Mouse (Mus musculus): ENCODE results near the gene Atp8b5. TPM values are rescaled to one million over a fixed set of nuclear protein-coding genes. Genes with fewer than 3 reads are reported as not detected.
A peak's percentile ranks its signal among the peaks of the same experiment; 100 is the strongest.

The Atp8b5 gene
- polyA plus RNA-seq, 1 experiment from 2014 or later, result 0.74 TPM

- Histone ChIP-seq H3K9me3 (no peaks in the 10 kb centered on the region), H3K36me3 (no peaks in the 10 kb centered on the region), H3K27me3 (no peaks in the 10 kb centered on the region), H3K4me2 (no peak overlapping the region), H3K4me3 (no peak overlapping the region), H3K9ac (no peak overlapping the region), H3K27ac (replicated peaks) (no peak overlapping the region), H3K4me1 (replicated peaks) (peaks cover 39% of the 10 kb centered on the region)
- ATAC-seq (ENCODE audit: low FRiP score, low read depth), result no peak
- 90% methylated on average over 9 of the region's 9 CpGs for WGBS
Observed at GRCm38 (mm10) chr4:43402212-43402611, 135.3 kb downstream of the Atp8b5 start.

GRCm38 (mm10) chr4:43404697-43405096, 137.7 kb downstream of the Atp8b5 start:
- H3K4me2 ChIP-seq, result no peak overlapping the region
- no peaks in the 10 kb centered on the region for H3K36me3 ChIP-seq
- H3K9me3 ChIP-seq, result no peaks in the 10 kb centered on the region
- H3K27ac ChIP-seq (replicated peaks), result no peak overlapping the region
- no peak overlapping the region for H3K9ac ChIP-seq
- no peak for ATAC-seq (ENCODE audit: low FRiP score, low read depth)
- peaks cover 40% of the 10 kb centered on the region for H3K4me1 ChIP-seq (replicated peaks)
- no peak overlapping the region for H3K4me3 ChIP-seq
- no peaks in the 10 kb centered on the region for H3K27me3 ChIP-seq
- 89% methylated on average over 10 of the region's 10 CpGs for WGBS

DNA sequence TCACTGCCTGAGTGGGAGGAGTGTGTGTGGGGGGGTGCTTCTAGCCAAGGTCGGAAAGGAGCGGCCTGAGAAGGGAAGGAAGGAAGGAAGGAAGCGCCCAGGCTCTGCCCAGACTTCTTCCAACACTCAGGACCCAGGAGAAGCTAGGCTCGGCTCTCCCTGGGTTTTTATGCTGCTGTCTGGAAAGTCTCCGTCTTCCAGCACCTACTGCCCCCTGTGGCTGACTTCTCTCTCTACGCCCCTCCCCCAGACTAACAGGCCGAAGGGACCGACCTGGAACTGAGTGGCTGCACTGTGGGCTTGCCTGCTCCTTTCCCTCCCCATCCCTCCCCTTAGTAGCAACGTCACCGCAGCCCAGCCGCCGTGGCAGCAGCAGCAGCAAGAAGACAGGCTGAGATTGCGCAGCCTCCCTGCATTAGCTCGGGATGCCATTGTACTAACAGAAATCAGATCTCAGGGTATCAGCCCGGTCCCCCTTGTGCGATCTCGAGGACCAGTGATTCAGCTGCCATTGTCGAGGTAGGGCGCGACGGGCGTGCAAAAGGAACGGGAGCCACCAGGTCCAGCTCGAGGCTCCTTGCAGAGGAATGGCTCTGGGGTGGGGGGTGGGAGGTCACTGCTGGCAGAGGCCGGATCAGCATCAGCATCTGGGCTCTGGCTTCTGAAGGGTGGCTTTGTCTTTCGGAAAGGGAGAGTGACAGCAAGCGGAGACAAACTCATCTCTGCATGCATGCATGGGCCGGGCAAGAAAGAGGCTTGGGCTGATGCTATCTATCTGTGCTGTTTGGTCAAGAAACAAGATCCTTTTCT, 139.4 kb downstream of the Atp8b5 start:
- Histone ChIP-seq H3K4me3 (peak overlapping the region; percentile 56), H3K9me3 (no peaks in the 10 kb centered on the region), H3K27ac (replicated peaks) (peak overlapping the region; percentile 92), H3K36me3 (no peaks in the 10 kb centered on the region), H3K4me1 (replicated peaks) (peaks cover 45% of the 10 kb centered on the region), H3K27me3 (no peaks in the 10 kb centered on the region), H3K9ac (peak overlapping the region; percentile 76), H3K4me2 (peak overlapping the region; percentile 84)
- WGBS, result under 1% methylated on average over 28 of the region's 28 CpGs
- peak; percentile 97 for ATAC-seq (ENCODE audit: low FRiP score, low read depth)

DNA sequence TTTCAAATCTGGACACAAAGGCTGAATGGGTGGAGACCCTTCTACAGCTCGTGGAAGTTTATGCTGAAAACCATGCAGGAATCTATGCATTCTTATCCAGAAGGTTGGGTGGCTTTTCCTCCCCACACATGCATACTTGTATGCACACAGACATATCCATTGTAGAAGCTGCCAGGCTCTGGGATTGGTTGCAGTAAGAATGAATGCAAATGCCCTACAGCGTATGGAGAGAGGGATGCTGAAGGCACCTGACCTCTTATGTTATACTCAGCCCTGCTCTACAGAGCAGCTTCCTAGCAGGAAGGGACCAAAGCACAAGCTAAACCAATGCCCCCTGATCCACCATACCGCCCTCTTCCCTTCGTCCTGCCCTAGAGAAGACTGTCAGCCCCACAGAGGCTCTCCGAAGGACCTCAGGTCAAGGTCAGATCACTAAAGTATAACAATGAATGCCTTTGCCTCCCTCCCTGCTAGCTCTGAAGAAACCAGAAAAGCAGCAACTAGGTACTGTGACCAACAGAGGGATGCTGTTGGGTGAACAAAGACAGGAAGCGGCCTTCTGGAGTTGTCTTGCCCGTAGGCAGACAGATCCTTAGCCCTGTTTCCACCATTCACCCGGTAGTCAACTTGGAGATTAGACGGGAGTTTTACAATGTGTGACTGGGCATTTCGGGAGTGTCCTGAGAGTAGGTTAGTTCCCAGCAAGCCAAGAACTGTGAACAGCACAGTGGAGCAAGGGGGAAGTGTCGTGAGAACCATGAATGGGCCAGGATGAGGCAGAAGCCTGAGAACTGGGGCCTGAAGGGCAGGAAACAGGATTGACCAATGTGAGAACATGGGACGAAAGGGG, 140.3 kb downstream of the Atp8b5 start:
- Histone ChIP-seq H3K36me3 (no peaks in the 10 kb centered on the region), H3K9ac (peak overlapping the region; percentile 76), H3K4me2 (peak overlapping the region; percentile 84), H3K27me3 (no peaks in the 10 kb centered on the region), H3K9me3 (no peaks in the 10 kb centered on the region), H3K4me3 (peak overlapping the region; percentile 56), H3K4me1 (replicated peaks) (peaks cover 48% of the 10 kb centered on the region), H3K27ac (replicated peaks) (peak overlapping the region; percentile 92)
- WGBS, result 52% methylated on average over 12 of the region's 12 CpGs
- ATAC-seq (ENCODE audit: low FRiP score, low read depth), result peak; percentile 39

DNA sequence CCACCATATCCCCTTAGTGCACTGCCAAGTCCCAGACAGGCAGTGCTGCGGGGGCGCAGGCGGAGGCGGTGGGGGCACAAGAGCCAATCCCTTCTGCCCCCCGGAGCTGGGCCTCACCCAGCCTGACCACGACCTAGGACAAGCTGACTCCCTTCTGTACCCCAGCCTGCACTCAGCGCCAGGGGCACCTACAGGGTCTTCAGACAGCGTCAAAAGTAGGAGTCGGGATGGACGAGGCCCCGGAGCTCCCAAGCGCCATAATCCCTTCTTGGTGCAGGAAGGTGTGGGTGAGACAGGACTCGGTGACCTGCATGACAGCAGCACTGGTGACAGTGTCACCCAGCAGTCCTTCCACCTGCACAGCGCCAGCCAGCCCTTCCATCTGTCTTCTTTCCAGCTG, 147.8 kb downstream of the Atp8b5 start:
- WGBS, result 92% methylated on average over 14 of the region's 14 CpGs
- H3K36me3 ChIP-seq, result peaks cover 36% of the 10 kb centered on the region

GRCm38 (mm10) chr4:43415221-43416070, 148.5 kb downstream of the Atp8b5 start:
- no peaks in the 10 kb centered on the region for H3K9me3 ChIP-seq
- H3K4me3 ChIP-seq, result no peak overlapping the region
- no peaks in the 10 kb centered on the region for H3K27me3 ChIP-seq
- peaks cover 15% of the 10 kb centered on the region; the same call in 1 of the 2 replicates for H3K4me1 ChIP-seq (replicated peaks)
- no peak for ATAC-seq (ENCODE audit: low FRiP score, low read depth)
- no peak overlapping the region for H3K4me2 ChIP-seq
- no peak overlapping the region for H3K9ac ChIP-seq
- H3K36me3 ChIP-seq, result peaks cover 36% of the 10 kb centered on the region
- H3K27ac ChIP-seq (replicated peaks), result no peak overlapping the region
- WGBS, result 93% methylated on average over 29 of the region's 29 CpGs

More for the DNA sequence above, 147.8 kb downstream of the Atp8b5 start:
- Histone ChIP-seq H3K4me2 (no peak overlapping the region), H3K9me3 (no peaks in the 10 kb centered on the region), H3K27ac (replicated peaks) (no peak overlapping the region), H3K27me3 (no peaks in the 10 kb centered on the region), H3K4me3 (no peak overlapping the region), H3K4me1 (replicated peaks) (peaks cover 18% of the 10 kb centered on the region), H3K9ac (no peak overlapping the region)
- no peak for ATAC-seq (ENCODE audit: low FRiP score, low read depth)

- 96% methylated on average over 22 of the region's 22 CpGs for WGBS
- H3K36me3 ChIP-seq, result peaks cover 36% of the 10 kb centered on the region
Observed at GRCm38 (mm10) chr4:43416071-43416490, 149.1 kb downstream of the Atp8b5 start.

GRCm38 (mm10) chr4:43417269-43418062, 150.5 kb downstream of the Atp8b5 start:
- ATAC-seq (ENCODE audit: low FRiP score, low read depth), result no peak
- Histone ChIP-seq H3K4me1 (replicated peaks) (0 out of 2 replicates have a peak, but pooled peaks cover 8% of the 10 kb centered on the region), H3K27me3 (peaks cover 6% of the 10 kb centered on the region; the same call in 1 of the 2 replicates), H3K27ac (replicated peaks) (no peak overlapping the region), H3K9me3 (no peaks in the 10 kb centered on the region), H3K4me2 (no peak overlapping the region), H3K4me3 (no peak overlapping the region), H3K36me3 (peaks cover 47% of the 10 kb centered on the region), H3K9ac (no peak overlapping the region)
- 83% methylated on average over 16 of the region's 16 CpGs for WGBS

More at GRCm38 (mm10) chr4:43416071-43416490, 149.1 kb downstream of the Atp8b5 start:
- Histone ChIP-seq H3K9ac (no peak overlapping the region), H3K4me2 (no peak overlapping the region), H3K27ac (replicated peaks) (no peak overlapping the region), H3K4me1 (replicated peaks) (0 out of 2 replicates have a peak, but pooled peaks cover 13% of the 10 kb centered on the region), H3K9me3 (no peaks in the 10 kb centered on the region), H3K27me3 (no peaks in the 10 kb centered on the region), H3K4me3 (no peak overlapping the region)
- ATAC-seq (ENCODE audit: low FRiP score, low read depth), result no peak

DNA sequence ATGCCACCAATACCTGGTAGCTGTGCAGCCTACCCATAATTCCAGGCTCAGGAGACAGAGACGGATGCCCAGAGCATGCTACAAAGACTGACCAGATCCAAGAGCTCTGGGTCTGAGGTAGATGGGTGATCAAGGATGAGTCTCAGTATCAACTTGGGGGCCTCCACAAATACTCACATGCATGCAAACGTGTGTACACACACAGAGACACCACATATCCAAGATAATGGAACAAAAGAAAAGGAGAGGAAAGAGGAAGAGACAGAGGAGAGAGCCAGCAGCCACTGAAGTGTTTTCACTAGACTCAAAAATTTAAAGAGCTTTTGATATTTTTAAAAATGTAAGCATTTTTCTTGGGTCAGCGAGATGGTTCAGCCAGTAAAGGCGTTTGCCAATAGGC, 151.5 kb downstream of the Atp8b5 start:
- Histone ChIP-seq H3K9me3 (no peaks in the 10 kb centered on the region), H3K27ac (replicated peaks) (no peak overlapping the region), H3K36me3 (peaks cover 57% of the 10 kb centered on the region), H3K9ac (no peak overlapping the region), H3K4me2 (no peak overlapping the region), H3K27me3 (peaks cover 11% of the 10 kb centered on the region; the same call in 1 of the 2 replicates), H3K4me3 (no peak overlapping the region), H3K4me1 (replicated peaks) (0 out of 2 replicates have a peak, but pooled peaks cover 8% of the 10 kb centered on the region)
- no peak for ATAC-seq (ENCODE audit: low FRiP score, low read depth)
- 79% methylated on average over 4 of the region's 4 CpGs for WGBS

DNA sequence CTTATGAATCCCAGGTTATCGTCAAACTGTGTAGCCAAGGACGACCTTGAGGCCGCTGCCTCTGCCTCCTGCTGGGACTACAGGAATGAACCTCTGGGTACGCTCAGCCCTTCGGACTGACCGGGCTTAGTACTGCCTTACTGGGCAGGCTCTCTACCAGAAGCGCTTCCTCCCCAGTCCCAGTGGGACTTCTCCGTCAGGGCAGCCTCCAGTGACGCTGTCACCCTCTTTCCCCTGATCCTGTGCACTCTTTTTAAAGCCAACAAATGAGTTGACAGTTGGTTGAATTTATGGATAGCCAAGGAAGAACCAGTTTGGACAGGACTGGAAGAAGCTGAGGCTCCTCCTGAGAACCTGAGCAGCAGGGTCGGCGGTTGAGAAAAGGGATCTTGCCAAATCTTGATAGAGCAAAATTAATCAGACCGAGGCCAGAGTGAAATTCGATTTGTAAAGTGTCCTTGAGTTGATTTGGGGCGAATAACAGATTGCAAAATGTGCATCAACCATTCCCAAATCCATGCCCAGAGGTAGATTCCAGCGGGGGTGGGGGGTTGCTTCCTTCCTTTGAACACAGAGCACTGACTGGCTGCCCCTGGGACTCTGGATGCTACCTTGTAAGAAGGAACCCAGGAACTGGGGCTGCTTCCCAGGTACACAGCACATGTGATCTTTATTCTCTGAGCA, 152.2 kb downstream of the Atp8b5 start:
- no peak overlapping the region; the same call in 1 of the 2 replicates for H3K9ac ChIP-seq
- H3K36me3 ChIP-seq, result peaks cover 64% of the 10 kb centered on the region
- no peak for ATAC-seq (ENCODE audit: low FRiP score, low read depth)
- 0 out of 2 replicates have a peak, but pooled peaks cover 8% of the 10 kb centered on the region for H3K4me1 ChIP-seq (replicated peaks)
- peaks cover 16% of the 10 kb centered on the region; the same call in 1 of the 2 replicates for H3K27me3 ChIP-seq
- H3K4me2 ChIP-seq, result no peak overlapping the region
- no peaks in the 10 kb centered on the region for H3K9me3 ChIP-seq
- WGBS, result 58% methylated on average over 15 of the region's 15 CpGs
- H3K27ac ChIP-seq (replicated peaks), result no peak overlapping the region
- no peak overlapping the region for H3K4me3 ChIP-seq

Measured in hindbrain, embryonic 15.5 days (tissue).